Mouse (Mus musculus) kidney, embryonic 15.5 days (tissue): ENCODE measurements around the gene Abcb4. TPM values are rescaled to one million over a fixed set of nuclear protein-coding genes. Genes with fewer than 3 reads are reported as not detected.
"Not testable (repeated sequence)": the region's sequence is repeated elsewhere in the genome, so short reads cannot be mapped to it uniquely, and the experiment has no call there.

Experiments used
- ATAC-seq: fragments of 200-750 bp; cut with Nextera tagmentation; replicated peaks from 2 replicates; pipeline ENCODE4 v1.8.0; 2017; ENCODE audit warnings: moderate TSS enrichment; ENCODE audit not compliant: low FRiP score
- H3K27ac ChIP-seq: fragments of 300-500 bp; sonication (generic); 2 replicates; pipeline ENCODE4 v1.5.1; 2015; ENCODE audit warnings: mild to moderate bottlenecking, inconsistent platforms
- H3K27me3 ChIP-seq: fragments of 300-500 bp; sonication (generic); 2 replicates; pipeline ENCODE4 v1.6.1; 2015; ENCODE audit warnings: inconsistent platforms
- H3K36me3 ChIP-seq: fragments of 300-500 bp; sonication (generic); 2 replicates; pipeline ENCODE4 v1.6.1; 2015; ENCODE audit warnings: inconsistent platforms
- H3K4me1 ChIP-seq: fragments of 300-500 bp; sonication (generic); 2 replicates; pipeline ENCODE4 v1.6.1; 2015; ENCODE audit warnings: inconsistent platforms
- H3K4me2 ChIP-seq: fragments of 300-500 bp; sonication (generic); 2 replicates; pipeline ENCODE4 v1.6.1; 2015; ENCODE audit warnings: moderate library complexity, mild to moderate bottlenecking, inconsistent platforms
- H3K4me3 ChIP-seq: fragments of 300-500 bp; sonication (generic); replicated peaks from 2 replicates; pipeline ENCODE4 v1.5.1; 2015; ENCODE audit warnings: mild to moderate bottlenecking, inconsistent platforms
- H3K9ac ChIP-seq: fragments of 300-500 bp; sonication (generic); 2 replicates; pipeline ENCODE4 v1.6.1; 2015; ENCODE audit warnings: mild to moderate bottlenecking, inconsistent platforms
- H3K9me3 ChIP-seq: fragments of 300-500 bp; sonication (generic); replicated peaks from 2 replicates; pipeline ENCODE4 v1.6.1; 2016; ENCODE audit warnings: inconsistent platforms
- WGBS: fragments of 180-500 bp; shearing (Covaris S2); methylation state at CpG from one replicate; pipeline ENCODE4 v1.1.7; 2015; ENCODE audit warnings: mixed read lengths; 5-methylcytosine and 5-hydroxymethylcytosine counted together
- polyA plus RNA-seq: library from polyadenylated mRNA; unstranded; fragments of >200 nt; fragmentation: Nextera tagmentation; extraction: Ambion mirVana; gene quantifications from 2 replicates; pipeline ENCODE4 v1.2.1, GENCODE M21; 2015

Gene Abcb4
- polyA plus RNA-seq, 1 experiment from 2014 or later = 0.86 TPM

GRCm38 (mm10) chr5:8987925-8988324 lies 94.4 kb downstream of the Abcb4 start:
- H3K9me3 ChIP-seq = no peaks in the 10 kb centered on the region
- H3K36me3 ChIP-seq = peaks cover 67% of the 10 kb centered on the region
- H3K4me3 ChIP-seq = no peak overlapping the region
- H3K4me2 ChIP-seq = no peak overlapping the region
- WGBS = 94% methylated on average over 5 of the region's 5 CpGs
- H3K4me1 ChIP-seq = no peaks in the 10 kb centered on the region
- no peaks in the 10 kb centered on the region for H3K27me3 ChIP-seq
- no peak for ATAC-seq
- no peak overlapping the region for H3K9ac ChIP-seq
- no peak overlapping the region for H3K27ac ChIP-seq

DNA sequence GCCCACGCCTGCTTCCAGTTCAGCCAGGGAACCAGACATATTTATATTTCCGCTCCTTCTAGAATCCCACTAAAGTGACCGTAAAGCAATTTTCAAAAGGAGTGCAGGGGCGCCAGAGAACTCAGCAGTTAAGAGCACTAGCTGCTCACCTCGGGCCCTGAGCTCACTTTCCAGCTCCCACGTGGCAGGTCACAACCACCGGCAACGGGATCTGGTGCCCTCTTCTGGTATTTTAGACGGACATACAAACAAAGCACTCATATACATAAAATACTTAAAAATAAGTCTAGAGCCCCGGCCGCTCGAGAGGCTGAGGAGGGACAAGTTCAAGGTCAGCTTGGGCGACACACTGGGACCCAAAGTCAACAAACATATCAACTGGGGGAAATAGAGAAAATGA lies 97.0 kb downstream of the Abcb4 start:
- H3K4me1 ChIP-seq = peaks cover 4% of the 10 kb centered on the region; the same call in 1 of the 2 replicates
- 83% methylated on average over 13 of the region's 13 CpGs for WGBS
- H3K4me2 ChIP-seq = no peak overlapping the region
- H3K4me3 ChIP-seq = no peak overlapping the region
- peaks cover 61% of the 10 kb centered on the region for H3K36me3 ChIP-seq
- ATAC-seq = no peak
- H3K9ac ChIP-seq = no peak overlapping the region
- no peaks in the 10 kb centered on the region for H3K9me3 ChIP-seq
- H3K27ac ChIP-seq = no peak overlapping the region
- no peaks in the 10 kb centered on the region for H3K27me3 ChIP-seq

DNA sequence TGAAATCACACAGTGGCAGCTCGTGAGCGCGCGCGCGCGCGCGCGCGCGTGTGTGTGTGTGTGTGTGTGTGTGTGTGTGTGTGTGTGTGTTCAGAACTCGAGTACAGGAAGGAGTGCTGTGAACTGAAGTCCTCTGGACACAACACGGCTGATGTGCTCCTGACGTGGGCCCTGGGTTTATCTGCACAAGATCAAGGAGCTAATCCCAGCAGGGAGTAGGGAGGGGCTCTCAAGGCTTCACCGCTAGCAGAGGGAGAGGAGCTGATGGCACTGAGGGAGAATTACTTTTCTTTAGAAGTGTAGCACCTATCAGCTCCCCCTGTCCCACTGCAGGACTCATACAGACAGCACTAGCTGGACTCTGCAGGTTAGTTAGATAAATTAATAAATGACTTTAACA lies 98.1 kb downstream of the Abcb4 start:
- no peak overlapping the region for H3K27ac ChIP-seq
- peaks cover 10% of the 10 kb centered on the region; the same call in 1 of the 2 replicates for H3K4me1 ChIP-seq
- H3K9me3 ChIP-seq = no peaks in the 10 kb centered on the region
- ATAC-seq = no peak
- H3K4me3 ChIP-seq = no peak overlapping the region
- 93% methylated on average over 16 of the region's 16 CpGs for WGBS
- no peak overlapping the region for H3K9ac ChIP-seq
- no peak overlapping the region for H3K4me2 ChIP-seq
- H3K27me3 ChIP-seq = no peaks in the 10 kb centered on the region
- H3K36me3 ChIP-seq = peaks cover 54% of the 10 kb centered on the region

DNA sequence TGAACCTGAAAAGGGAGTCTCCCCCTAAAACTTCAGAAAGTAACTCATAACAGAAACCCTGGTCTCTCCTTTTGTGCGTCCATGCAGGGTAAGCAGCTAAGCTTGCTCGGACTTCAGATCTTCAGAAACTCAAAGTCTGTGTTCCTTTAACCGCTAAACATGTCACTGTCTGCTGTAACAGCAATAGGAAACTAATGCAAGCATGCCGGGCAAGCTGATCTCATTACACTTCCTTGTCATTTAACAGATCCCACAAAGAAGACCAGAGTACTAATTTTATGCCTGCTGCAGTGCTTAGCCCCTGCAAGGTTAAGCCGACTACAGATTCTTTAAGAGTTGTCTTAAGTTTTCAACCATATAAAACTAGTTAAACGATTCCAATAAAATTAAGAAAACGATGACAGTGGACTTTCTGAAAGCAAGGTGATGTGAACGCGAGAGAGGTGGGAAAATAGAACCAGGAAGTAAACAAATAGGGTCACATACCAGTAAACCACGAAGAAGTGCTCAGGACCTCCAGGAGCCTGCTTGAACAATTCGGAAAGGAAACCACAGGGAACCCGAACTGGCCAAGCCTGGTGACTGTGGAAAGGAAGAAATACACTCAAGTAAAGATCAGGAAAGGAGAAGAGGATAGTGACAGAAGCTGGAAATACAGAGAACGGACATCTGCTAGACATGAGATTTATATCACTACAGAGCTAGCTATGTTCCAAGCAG lies 102.6 kb downstream of the Abcb4 start:
- H3K27me3 ChIP-seq = no peaks in the 10 kb centered on the region
- H3K9ac ChIP-seq = peak overlapping the region; percentile 67
- 11% methylated on average over 13 of the region's 13 CpGs for WGBS
- H3K4me1 ChIP-seq = peaks cover 13% of the 10 kb centered on the region
- peak overlapping the region; percentile 76 for H3K4me3 ChIP-seq
- H3K9me3 ChIP-seq = no peaks in the 10 kb centered on the region
- ATAC-seq = no peak
- peaks cover 27% of the 10 kb centered on the region for H3K36me3 ChIP-seq
- peak overlapping the region; percentile 89 for H3K27ac ChIP-seq
- H3K4me2 ChIP-seq = peak overlapping the region; percentile 70

GRCm38 (mm10) chr5:8996686-8997512 lies 103.4 kb downstream of the Abcb4 start, which contains the start of gene Crot:
Gene Crot, minus strand, starts transcription at chr5:8997324.
- under 1% methylated on average over 56 of the region's 57 CpGs for WGBS
- peak within 1 kb of the TSS; percentile 76 for H3K4me3 ChIP-seq
- H3K27me3 ChIP-seq = no peaks in the 10 kb centered on the region
- H3K9ac ChIP-seq = peak within 1 kb of the TSS; percentile 67
- peak within 1 kb of the TSS; percentile 70 for H3K4me2 ChIP-seq
- no peaks in the 10 kb centered on the region for H3K9me3 ChIP-seq
- peaks cover 13% of the 10 kb centered on the region for H3K4me1 ChIP-seq
- peak within 1 kb of the TSS; percentile 89 for H3K27ac ChIP-seq
- H3K36me3 ChIP-seq = peaks cover 20% of the 10 kb centered on the region
- ATAC-seq = peak; percentile 100

DNA sequence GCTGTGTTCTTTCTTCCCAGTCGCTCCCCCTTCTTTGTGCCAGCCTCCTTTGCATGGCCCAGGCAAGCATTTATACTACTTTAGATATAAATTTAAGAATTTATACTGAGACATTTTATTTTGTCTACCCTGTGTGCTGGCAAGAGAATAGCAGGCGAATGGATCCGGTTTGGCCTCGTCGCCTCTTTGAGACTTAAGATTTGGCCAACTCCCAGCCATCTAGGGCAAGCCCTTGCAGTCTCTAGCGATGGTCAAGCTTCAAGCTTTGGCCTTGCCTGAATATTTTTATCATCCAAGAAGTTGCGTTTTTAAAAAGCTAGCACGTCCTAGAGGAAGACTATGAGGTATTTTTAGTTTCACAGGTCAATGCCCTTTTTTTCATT lies 104.0 kb downstream of the Abcb4 start:
- H3K4me2 ChIP-seq = peak overlapping the region; percentile 70
- peak overlapping the region; percentile 76 for H3K4me3 ChIP-seq
- peak overlapping the region; percentile 89 for H3K27ac ChIP-seq
- no peaks in the 10 kb centered on the region for H3K27me3 ChIP-seq
- 8% methylated on average over 8 of the region's 8 CpGs for WGBS
- ATAC-seq = peak; percentile 19
- H3K9me3 ChIP-seq = no peaks in the 10 kb centered on the region
- peaks cover 14% of the 10 kb centered on the region for H3K36me3 ChIP-seq
- peak overlapping the region; percentile 67 for H3K9ac ChIP-seq
- H3K4me1 ChIP-seq = peaks cover 13% of the 10 kb centered on the region

DNA sequence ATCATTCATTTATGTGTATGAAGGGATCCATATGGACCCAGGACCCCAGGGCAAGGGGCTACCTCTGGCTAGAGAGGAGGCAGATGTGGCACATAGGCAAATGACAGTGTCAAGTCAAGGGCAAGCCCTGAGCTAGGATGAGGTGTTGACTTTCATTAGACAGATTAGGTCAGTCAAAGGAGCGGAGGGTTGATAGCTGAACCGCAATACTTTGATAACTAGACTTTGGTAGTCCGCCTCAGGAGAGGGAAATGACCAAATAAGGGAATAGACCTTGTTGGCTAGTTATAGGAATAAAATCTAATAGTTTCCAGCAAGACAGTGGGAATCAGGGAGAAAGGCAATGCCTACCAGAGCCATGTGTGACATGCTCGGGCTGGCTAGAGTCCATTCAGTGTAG lies 105.6 kb downstream of the Abcb4 start:
- no peaks in the 10 kb centered on the region for H3K36me3 ChIP-seq
- peak overlapping the region; percentile 37; the same call in 1 of the 2 replicates for H3K27ac ChIP-seq
- WGBS = 71% methylated on average over 4 of the region's 4 CpGs
- H3K4me1 ChIP-seq = peaks cover 13% of the 10 kb centered on the region
- H3K4me2 ChIP-seq = no peak overlapping the region
- no peaks in the 10 kb centered on the region for H3K27me3 ChIP-seq
- ATAC-seq = no peak
- H3K9me3 ChIP-seq = no peaks in the 10 kb centered on the region
- no peak overlapping the region for H3K4me3 ChIP-seq
- H3K9ac ChIP-seq = no peak overlapping the region

- not testable (repeated sequence) for H3K27me3 ChIP-seq, H3K4me2 ChIP-seq, H3K36me3 ChIP-seq, H3K9me3 ChIP-seq, ATAC-seq, H3K9ac ChIP-seq, H3K4me3 ChIP-seq
- Histone ChIP-seq H3K27ac (0 out of 2 replicates have a peak overlapping the region, but pooled peaks have one; percentile 37), H3K4me1 (peaks cover 13% of the 10 kb centered on the region)
- 42% methylated on average over 7 of the region's 7 CpGs for WGBS
These were observed 106.5 kb downstream of the Abcb4 start for GRCm38 (mm10) chr5:9000006-9000405.

GRCm38 (mm10) chr5:9006585-9006984 lies 113.1 kb downstream of the Abcb4 start:
- not testable (repeated sequence) for H3K9ac ChIP-seq, H3K4me3 ChIP-seq, H3K4me1 ChIP-seq, H3K36me3 ChIP-seq, H3K27me3 ChIP-seq, H3K9me3 ChIP-seq, ATAC-seq, H3K4me2 ChIP-seq, H3K27ac ChIP-seq
- 71% methylated on average over 3 of the region's 3 CpGs for WGBS

Other genes starting within 250 kb of the Abcb4 start
- gene Abcb1a, start 233.6 kb upstream of the Abcb4 start, polyA plus RNA-seq = 0.19 and 0.43 TPM in 2 replicates
- 1.2 and 3.4 TPM in 2 replicates for gene Abcb1b, start 95.6 kb upstream of the Abcb4 start, polyA plus RNA-seq
- 47.9 and 48.5 TPM in 2 replicates for gene Crot, start 103.6 kb downstream of the Abcb4 start, polyA plus RNA-seq
- 20.7 and 21.6 TPM in 2 replicates for gene Tmem243, start 207.0 kb downstream of the Abcb4 start, polyA plus RNA-seq